Mouse (Mus musculus) CH12.LX (cell line): ENCODE measurements at regions not wholly inside any gene's neighbourhood (a gene's known extent, or its start where the extent isn't known, plus 50 kb on each side); places are given as distances from the start of the nearest gene placed in this dataset.

Source experiments
- CTCF ChIP-seq, 2 experiments: IDR thresholded peaks in 1 of 2; conservative IDR thresholded peaks in 1 of 2; 2 replicates each; pipeline ENCODE4 v1.5.1; 2011 to 2012; ENCODE audit warnings: low read depth in 2 of 2, low read length in 2 of 2, improper control_type of control experiment in 1 of 2, inconsistent platforms in 1 of 2, mild to moderate bottlenecking in 1 of 2, moderate library complexity in 1 of 2
- EP300 ChIP-seq: IDR thresholded peaks from 2 replicates; pipeline ENCODE4 v1.6.1; 2011; ENCODE audit warnings: low read length, improper control_type of control experiment
- IRF4 ChIP-seq: IDR thresholded peaks from 2 replicates; pipeline ENCODE4 v1.6.1; 2014; ENCODE audit warnings: low read depth, mild to moderate bottlenecking, inconsistent platforms, low read length, improper control_type of control experiment
- KAT2A ChIP-seq: IDR thresholded peaks from 2 replicates; pipeline ENCODE4 v1.6.1; 2012; ENCODE audit warnings: low read length, improper control_type of control experiment, inconsistent platforms; ENCODE audit not compliant: insufficient replicate concordance
- MAFK ChIP-seq: IDR thresholded peaks from 2 replicates; pipeline ENCODE4 v1.6.1; 2011; ENCODE audit warnings: low read length, improper control_type of control experiment; ENCODE audit not compliant: insufficient replicate concordance
- MAX ChIP-seq: IDR thresholded peaks from 2 replicates; pipeline ENCODE4 v1.6.1; 2011; ENCODE audit warnings: low read length, improper control_type of control experiment
- MEF2A ChIP-seq: IDR thresholded peaks from 2 replicates; pipeline ENCODE4 v1.6.1; 2014; ENCODE audit warnings: low read depth, mild to moderate bottlenecking, inconsistent platforms, low read length, improper control_type of control experiment, borderline replicate concordance
- MXI1 ChIP-seq: IDR thresholded peaks from 2 replicates; pipeline ENCODE4 v1.6.1; 2011; ENCODE audit warnings: mild to moderate bottlenecking, low read depth, low read length, improper control_type of control experiment
- MYC ChIP-seq: IDR thresholded peaks from 2 replicates; pipeline ENCODE4 v1.6.1; 2011; ENCODE audit warnings: low read depth, mild to moderate bottlenecking, improper control_type of control experiment, low read length
- ZC3H11A ChIP-seq: IDR thresholded peaks from 2 replicates; pipeline ENCODE4 v1.6.1; 2012; ENCODE audit warnings: low read depth, mild to moderate bottlenecking, inconsistent platforms, low read length, improper control_type of control experiment
- ZNF384 ChIP-seq: IDR thresholded peaks from 2 replicates; pipeline ENCODE4 v1.6.1; 2012; ENCODE audit warnings: low read depth, low read length, improper control_type of control experiment, inconsistent platforms

DNA sequence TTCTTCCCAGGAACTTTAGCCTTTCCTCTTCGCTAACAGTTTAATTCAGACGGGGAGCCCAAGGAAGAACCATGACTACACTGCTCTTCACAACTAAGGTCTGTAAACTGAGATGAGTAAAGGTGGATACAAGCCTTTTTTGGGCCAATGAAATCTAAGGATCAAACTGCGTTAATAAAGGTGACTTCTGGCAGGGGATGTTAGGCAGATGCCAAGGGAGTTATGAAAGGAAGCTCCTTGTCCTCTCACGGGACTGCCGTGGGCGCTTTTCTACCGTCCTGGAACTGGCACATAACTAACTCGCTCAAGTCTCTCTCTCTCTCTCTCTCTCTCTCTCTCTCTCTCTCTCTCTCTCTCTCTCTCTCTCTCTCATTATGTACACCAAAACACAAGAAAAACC lies 175.7 kb downstream of the Tm2d1 start:
- no peak for TF ChIP-seq ZNF384
- no peak for TF ChIP-seq MAX
- no peak for TF ChIP-seq MXI1
- no peak for TF ChIP-seq MYC
- no peak for TF ChIP-seq ZC3H11A
- no peak for TF ChIP-seq MAFK
- no peak for TF ChIP-seq EP300
- TF ChIP-seq CTCF (conservative IDR thresholded peaks at IDR 0.05 in 1 of 2, IDR thresholded peaks at IDR 0.05 in 1 of 2; ENCODE audit: low read depth in 2 of 2, low read length in 2 of 2) = no peak
- no peak for TF ChIP-seq KAT2A
- TF ChIP-seq IRF4 = no peak
- TF ChIP-seq MEF2A = no peak
